Mouse (Mus musculus) MEL (cell line): ENCODE measurements at regions not wholly inside any gene's neighbourhood (a gene's known extent, or its start where the extent isn't known, plus 50 kb on each side); places are given as distances from the start of the nearest gene placed in this dataset.

Source experiments
- DNase-seq: peaks from one replicate; pipeline ENCODE4 v3.0.0; 2011; ENCODE audit warnings: low read depth, low spot score
- H3K27ac ChIP-seq: 2 replicates; pipeline ENCODE4 v1.5.1; 2012; ENCODE audit warnings: low read depth, mild to moderate bottlenecking, control low read depth, low read length, moderate library complexity; ENCODE audit not compliant: control insufficient read depth
- H3K27me3 ChIP-seq, 2 experiments: fragments of 150-350 bp in 1 of 2; sonication (generic) in 1 of 2; 2 replicates each; pipeline ENCODE4 v1.6.1; 2012; ENCODE audit warnings: low read length in 2 of 2, mild to moderate bottlenecking in 2 of 2, improper control_type of control experiment in 1 of 2, moderate library complexity in 1 of 2; ENCODE audit not compliant: insufficient read depth in 2 of 2, control insufficient read depth in 1 of 2
- H3K36me3 ChIP-seq, 2 experiments: 2 replicates each; pipeline ENCODE4 v1.6.1; 2012 to 2014; ENCODE audit warnings: low read length in 2 of 2, improper control_type of control experiment in 1 of 2, inconsistent platforms in 1 of 2, mild to moderate bottlenecking in 1 of 2; ENCODE audit not compliant: insufficient read depth in 2 of 2, control insufficient read depth in 1 of 2
- H3K4me1 ChIP-seq, 2 experiments: fragments of 150-350 bp in 1 of 2; sonication (generic) in 1 of 2; 2 replicates each; pipeline ENCODE4 v1.6.1; 2012; ENCODE audit warnings: low read length in 2 of 2, improper control_type of control experiment in 1 of 2, mild to moderate bottlenecking in 1 of 2; ENCODE audit not compliant: insufficient read depth in 2 of 2, control insufficient read depth in 1 of 2
- H3K4me3 ChIP-seq, 2 experiments: fragments of 150-350 bp in 1 of 2; sonication (generic) in 1 of 2; 2 replicates each; pipeline ENCODE4 v1.5.1; 2012; ENCODE audit warnings: low read depth in 2 of 2, low read length in 2 of 2, mild to moderate bottlenecking in 2 of 2, moderate library complexity in 2 of 2, control low read depth in 1 of 2, improper control_type of control experiment in 1 of 2; ENCODE audit not compliant: control insufficient read depth in 1 of 2, insufficient read depth in 1 of 2
- H3K79me2 ChIP-seq: 2 replicates; pipeline ENCODE4 v1.6.1; 2012; ENCODE audit warnings: mild to moderate bottlenecking, low read length, moderate library complexity; ENCODE audit not compliant: control insufficient read depth, poor library complexity, insufficient read depth
- H3K9ac ChIP-seq: 2 replicates; pipeline ENCODE4 v1.6.1; 2012; ENCODE audit warnings: low read depth, mild to moderate bottlenecking, control low read depth, low read length, moderate library complexity; ENCODE audit not compliant: control insufficient read depth, poor library complexity, severe bottlenecking
- H3K9me3 ChIP-seq: fragments of 150-350 bp; sonication (generic); replicated peaks from 2 replicates; pipeline ENCODE4 v1.6.1; 2012; ENCODE audit warnings: mild to moderate bottlenecking, low read length, improper control_type of control experiment, moderate library complexity; ENCODE audit not compliant: insufficient read depth
- CHD1 ChIP-seq: IDR thresholded peaks from 2 replicates; pipeline ENCODE4 v1.6.1; 2012; ENCODE audit warnings: low read depth, mild to moderate bottlenecking, inconsistent platforms, low read length, improper control_type of control experiment
- CTCF ChIP-seq, 3 experiments: IDR thresholded peaks in 2 of 3; conservative IDR thresholded peaks in 1 of 3; 2 replicates each; pipeline ENCODE4 v1.5.1; 2011 to 2012; ENCODE audit warnings: low read length in 3 of 3, low read depth in 2 of 3, mild to moderate bottlenecking in 2 of 3, improper control_type of control experiment in 1 of 3, inconsistent platforms in 1 of 3, mixed read lengths in 1 of 3, moderate library complexity in 1 of 3; ENCODE audit not compliant: control insufficient read depth in 1 of 3, insufficient read depth in 1 of 3, poor library complexity in 1 of 3, severe bottlenecking in 1 of 3
- ELF1 ChIP-seq: IDR thresholded peaks from 2 replicates; pipeline ENCODE4 v1.6.1; 2014; ENCODE audit warnings: low read depth, mild to moderate bottlenecking, inconsistent platforms, low read length, improper control_type of control experiment, moderate library complexity
- EP300 ChIP-seq, 2 experiments: IDR thresholded peaks; 2 replicates each; pipeline ENCODE4 v1.6.1; 2011; ENCODE audit warnings: improper control_type of control experiment in 2 of 2, low read length in 2 of 2, low read depth in 1 of 2, mild to moderate bottlenecking in 1 of 2
- GATA1 ChIP-seq: IDR thresholded peaks from 2 replicates; pipeline ENCODE4 v1.6.1; 2011; ENCODE audit warnings: low read depth, low read length, improper control_type of control experiment
- HCFC1 ChIP-seq: IDR thresholded peaks from 2 replicates; pipeline ENCODE4 v1.6.1; 2012; ENCODE audit warnings: low read depth, mild to moderate bottlenecking, inconsistent platforms, low read length, improper control_type of control experiment, moderate library complexity
- KAT2A ChIP-seq: conservative IDR thresholded peaks from 2 replicates; pipeline ENCODE4 v1.6.1; 2012; ENCODE audit warnings: low read depth, low read length, improper control_type of control experiment, inconsistent platforms
- MAX ChIP-seq: IDR thresholded peaks from 2 replicates; pipeline ENCODE4 v1.6.1; 2011; ENCODE audit warnings: low read length, improper control_type of control experiment
- MAZ ChIP-seq: IDR thresholded peaks from 2 replicates; pipeline ENCODE4 v1.6.1; 2012; ENCODE audit warnings: low read depth, mild to moderate bottlenecking, inconsistent platforms, low read length, improper control_type of control experiment
- MEF2A ChIP-seq: IDR thresholded peaks from 2 replicates; pipeline ENCODE4 v1.6.1; 2014; ENCODE audit warnings: low read depth, mild to moderate bottlenecking, inconsistent platforms, low read length, improper control_type of control experiment; ENCODE audit not compliant: poor library complexity, insufficient replicate concordance, severe bottlenecking; ENCODE audit errors: extremely low read depth
- MXI1 ChIP-seq: IDR thresholded peaks from 2 replicates; pipeline ENCODE4 v1.6.1; 2011; ENCODE audit warnings: mild to moderate bottlenecking, low read depth, low read length, improper control_type of control experiment
- MYB ChIP-seq: IDR thresholded peaks from 2 replicates; pipeline ENCODE4 v1.6.1; 2011; ENCODE audit warnings: mild to moderate bottlenecking, low read depth, low read length, improper control_type of control experiment
- NRF1 ChIP-seq: IDR thresholded peaks from 2 replicates; pipeline ENCODE4 v1.6.1; 2014; ENCODE audit warnings: low read depth, mild to moderate bottlenecking, inconsistent platforms, low read length, improper control_type of control experiment, moderate library complexity; ENCODE audit not compliant: poor library complexity, insufficient read depth, severe bottlenecking
- POLR2A ChIP-seq, 2 experiments: IDR thresholded peaks; 2 replicates each; pipeline ENCODE4 v1.6.1; 2011 to 2012; ENCODE audit warnings: low read length in 2 of 2, mild to moderate bottlenecking in 2 of 2, control low read depth in 1 of 2, improper control_type of control experiment in 1 of 2, low read depth in 1 of 2, moderate library complexity in 1 of 2; ENCODE audit not compliant: control insufficient read depth in 1 of 2, insufficient read depth in 1 of 2, poor library complexity in 1 of 2
- POLR2AphosphoS2 ChIP-seq: IDR thresholded peaks from 2 replicates; pipeline ENCODE4 v1.6.1; 2011; ENCODE audit warnings: low read length, improper control_type of control experiment
- POLR2AphosphoS5 ChIP-seq: IDR thresholded peaks from 2 replicates; pipeline ENCODE4 v1.6.1; 2012; ENCODE audit warnings: low read depth, borderline replicate concordance, mild to moderate bottlenecking, inconsistent platforms, low read length, moderate library complexity, mixed read lengths
- SIN3A ChIP-seq: IDR thresholded peaks from 2 replicates; pipeline ENCODE4 v1.6.1; 2012; ENCODE audit warnings: low read length, improper control_type of control experiment, inconsistent platforms
- SMC3 ChIP-seq: IDR thresholded peaks from 2 replicates; pipeline ENCODE4 v1.6.1; 2011; ENCODE audit warnings: low read depth, low read length, improper control_type of control experiment
- TCF12 ChIP-seq: IDR thresholded peaks from 2 replicates; pipeline ENCODE4 v1.6.1; 2014; ENCODE audit warnings: low read depth, mild to moderate bottlenecking, inconsistent platforms, low read length, improper control_type of control experiment, moderate library complexity
- UBTF ChIP-seq: IDR thresholded peaks from 2 replicates; pipeline ENCODE4 v1.6.1; 2012; ENCODE audit warnings: low read depth, mild to moderate bottlenecking, inconsistent platforms, low read length, improper control_type of control experiment, moderate library complexity, borderline replicate concordance; ENCODE audit not compliant: insufficient read depth
- ZC3H11A ChIP-seq: IDR thresholded peaks from 2 replicates; pipeline ENCODE4 v1.6.1; 2012; ENCODE audit warnings: low read depth, mild to moderate bottlenecking, inconsistent platforms, low read length, improper control_type of control experiment
- ZMIZ1 ChIP-seq: IDR thresholded peaks from 2 replicates; pipeline ENCODE4 v1.6.1; 2012; ENCODE audit warnings: low read depth, mild to moderate bottlenecking, inconsistent platforms, low read length, improper control_type of control experiment, moderate library complexity
- ZNF384 ChIP-seq: IDR thresholded peaks from 2 replicates; pipeline ENCODE4 v1.6.1; 2012; ENCODE audit warnings: low read depth, mild to moderate bottlenecking, inconsistent platforms, low read length, improper control_type of control experiment

GRCm38 (mm10) chr6:143361963-143362362, 194.9 kb downstream of the Etnk1 start:
- Histone ChIP-seq H3K27me3 (no peaks in the 10 kb centered on the region), H3K4me3 (peak overlapping the region in 1 of 2 experiments; percentile 15; a peak in 1 of 4 replicates), H3K4me1 (peaks cover 4 to 10% of the 10 kb centered on the region in 2 experiments), H3K36me3 (peaks cover 0 to 15% of the 10 kb centered on the region in 2 experiments; a peak in 2 of 4 replicates), H3K27ac (peak overlapping the region; percentile 86), H3K79me2 (no peaks in the 10 kb centered on the region), H3K9me3 (no peaks in the 10 kb centered on the region), H3K9ac (0 out of 2 replicates have a peak overlapping the region, but pooled peaks have one; percentile 17)
- TF ChIP-seq HCFC1 (no peak), ZC3H11A (no peak), MXI1 (no peak), NRF1 (no peak), KAT2A (no peak), ELF1 (no peak), UBTF (no peak), MEF2A (no peak), CTCF (IDR thresholded peaks at IDR 0.05 in 2 of 3, conservative IDR thresholded peaks at IDR 0.05 in 1 of 3; ENCODE audit: control insufficient read depth in 1 of 3, insufficient read depth in 1 of 3, low read depth in 2 of 3, low read length in 3 of 3, poor library complexity in 1 of 3, severe bottlenecking in 1 of 3) (no peak), POLR2A (IDR thresholded peaks at IDR 0.05; ENCODE audit: control insufficient read depth in 1 of 2, insufficient read depth in 1 of 2, low read depth in 1 of 2, low read length in 2 of 2, poor library complexity in 1 of 2) (no peak), SMC3 (no peak), ZMIZ1 (no peak), POLR2AphosphoS2 (no peak), MAX (0 out of 2 replicates have a peak, but pooled peaks have one; percentile 31), TCF12 (peak; percentile 31; the same call in 1 of the 2 replicates), CHD1 (no peak), EP300 (IDR thresholded peaks at IDR 0.05; ENCODE audit: low read depth in 1 of 2, low read length in 2 of 2) (peak; percentile 23 to 58; a peak in 3 of 4 replicates), GATA1 (peak; percentile 38; the same call in 1 of the 2 replicates), MAZ (no peak), MYB (0 out of 2 replicates have a peak, but pooled peaks have one; percentile 30), POLR2AphosphoS5 (no peak), SIN3A (no peak; the same call in 1 of the 2 replicates), ZNF384 (no peak)
- DNase-seq: no peak
